Mouse (Mus musculus) midbrain, embryonic 15.5 days (tissue): ENCODE measurements around the gene Slc9a2. TPM values are rescaled to one million over a fixed set of nuclear protein-coding genes. Genes with fewer than 3 reads are reported as not detected.

ENCODE experiments used
- ATAC-seq: fragments of 200-750 bp; cut with Nextera tagmentation; replicated peaks from 2 replicates; pipeline ENCODE4 v1.8.0; 2017; ENCODE audit warnings: moderate TSS enrichment
- H3K27ac ChIP-seq: fragments of 300-500 bp; sonication (generic); 2 replicates; pipeline ENCODE4 v1.5.1; 2015; ENCODE audit warnings: mild to moderate bottlenecking, inconsistent platforms
- H3K27me3 ChIP-seq: fragments of 300-500 bp; sonication (generic); replicated peaks from 2 replicates; pipeline ENCODE4 v1.6.1; 2015; ENCODE audit warnings: inconsistent platforms
- H3K36me3 ChIP-seq: fragments of 300-500 bp; sonication (generic); replicated peaks from 2 replicates; pipeline ENCODE4 v1.6.1; 2015; ENCODE audit warnings: inconsistent platforms
- H3K4me1 ChIP-seq: fragments of 300-500 bp; sonication (generic); 2 replicates; pipeline ENCODE4 v1.6.1; 2015; ENCODE audit warnings: inconsistent platforms
- H3K4me2 ChIP-seq: fragments of 300-500 bp; sonication (generic); 2 replicates; pipeline ENCODE4 v1.6.1; 2015; ENCODE audit warnings: inconsistent platforms, mild to moderate bottlenecking, moderate library complexity
- H3K4me3 ChIP-seq: fragments of 300-500 bp; sonication (generic); 2 replicates; pipeline ENCODE4 v1.5.1; 2015; ENCODE audit warnings: mild to moderate bottlenecking, inconsistent platforms
- H3K9ac ChIP-seq: fragments of 300-500 bp; sonication (generic); 2 replicates; pipeline ENCODE4 v1.6.1; 2015; ENCODE audit warnings: mild to moderate bottlenecking, inconsistent platforms
- H3K9me3 ChIP-seq: fragments of 300-500 bp; sonication (generic); 2 replicates; pipeline ENCODE4 v1.6.1; 2016; ENCODE audit warnings: inconsistent platforms
- WGBS: fragments of 180-500 bp; shearing (Covaris S2); methylation state at CpG from one replicate; pipeline ENCODE4 v1.1.7; 2015; ENCODE audit warnings: mixed read lengths; 5-methylcytosine and 5-hydroxymethylcytosine counted together
- polyA plus RNA-seq: library from polyadenylated mRNA; unstranded; fragments of >200 nt; fragmentation: Nextera tagmentation; extraction: Ambion mirVana; gene quantifications from 2 replicates; pipeline ENCODE4 v1.2.1, GENCODE M21; 2015

Gene Slc9a2
- polyA plus RNA-seq, 1 experiment from 2014 or later = 0.46 TPM

DNA sequence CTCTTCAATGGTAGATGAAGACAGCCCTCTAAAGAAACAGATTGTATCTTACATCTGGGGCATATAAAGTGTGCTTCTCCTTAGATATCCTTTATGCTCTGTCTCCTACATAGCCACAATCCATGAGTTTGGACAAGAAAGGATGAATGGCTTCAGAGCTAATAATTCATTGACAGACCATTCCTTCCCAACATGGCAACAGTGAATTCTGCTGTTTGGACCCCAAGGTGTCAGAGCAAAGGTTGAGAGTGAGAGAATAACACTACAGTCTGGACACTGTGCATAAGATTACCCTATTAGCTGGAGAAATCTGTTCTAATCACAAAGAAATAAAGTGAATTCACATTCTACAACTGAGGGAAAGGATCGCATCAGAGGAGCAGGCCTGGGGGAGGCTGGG, 115.1 kb downstream of the Slc9a2 start:
- Histone ChIP-seq H3K9ac (no peak overlapping the region), H3K27me3 (no peaks in the 10 kb centered on the region), H3K4me2 (no peak overlapping the region), H3K4me1 (peaks cover 6% of the 10 kb centered on the region; the same call in 1 of the 2 replicates), H3K36me3 (no peaks in the 10 kb centered on the region), H3K4me3 (no peak overlapping the region), H3K9me3 (no peaks in the 10 kb centered on the region), H3K27ac (no peak overlapping the region)
- ATAC-seq = no peak
- WGBS = 100% methylated on average over 1 of the region's 1 CpGs

DNA sequence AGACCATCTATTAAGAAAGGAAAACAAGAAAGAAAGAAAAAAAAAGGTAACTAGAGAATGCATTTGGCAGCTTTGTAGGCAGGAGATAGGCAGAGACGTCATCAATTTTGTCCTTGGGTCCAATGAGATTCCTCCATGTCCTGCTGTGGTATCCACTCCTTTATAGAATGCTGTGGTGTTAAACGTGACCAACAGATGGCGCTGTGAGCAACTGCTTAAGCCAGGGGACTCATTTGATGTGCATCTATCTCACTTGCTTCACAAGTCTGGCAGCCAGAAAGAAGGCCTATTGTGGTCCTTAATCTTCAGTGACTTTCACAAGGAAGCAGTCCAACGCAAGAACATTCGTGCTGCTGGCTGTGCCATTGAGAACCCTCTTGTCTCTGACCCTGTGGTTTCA, 117.0 kb downstream of the Slc9a2 start:
- no peak for ATAC-seq
- no peak overlapping the region for H3K9ac ChIP-seq

DNA sequence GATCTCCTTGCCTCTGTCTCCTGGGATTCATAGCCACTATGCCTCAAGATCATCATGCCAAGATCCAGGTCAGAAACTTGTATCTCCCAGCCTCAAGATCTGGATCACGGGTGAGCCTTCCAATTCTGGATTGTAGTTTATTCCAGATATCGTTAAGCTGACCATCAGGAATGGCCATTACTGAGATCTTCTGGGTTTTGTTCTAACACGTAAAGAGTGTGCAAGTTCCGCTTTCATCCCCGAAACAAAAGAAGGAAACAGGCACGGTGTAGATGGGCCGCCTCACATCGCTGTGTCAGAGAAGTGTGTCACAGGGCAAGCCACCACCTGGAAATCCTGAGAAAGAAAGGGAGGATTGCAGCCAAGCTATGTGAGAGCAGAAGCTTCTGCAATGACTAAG, 118.7 kb downstream of the Slc9a2 start:
- Histone ChIP-seq H3K36me3 (no peaks in the 10 kb centered on the region), H3K4me3 (no peak overlapping the region), H3K4me1 (no peaks in the 10 kb centered on the region), H3K9me3 (no peaks in the 10 kb centered on the region), H3K27ac (no peak overlapping the region), H3K27me3 (no peaks in the 10 kb centered on the region), H3K4me2 (no peak overlapping the region), H3K9ac (no peak overlapping the region)
- 93% methylated on average over 8 of the region's 8 CpGs for WGBS
- ATAC-seq = no peak

More for the DNA sequence above, 117.0 kb downstream of the Slc9a2 start:
- no peaks in the 10 kb centered on the region for H3K27me3 ChIP-seq
- no peak overlapping the region for H3K27ac ChIP-seq
- no peaks in the 10 kb centered on the region for H3K4me1 ChIP-seq
- H3K36me3 ChIP-seq = no peaks in the 10 kb centered on the region
- 14% methylated on average over 5 of the region's 5 CpGs for WGBS
- H3K4me2 ChIP-seq = no peak overlapping the region
- no peaks in the 10 kb centered on the region for H3K9me3 ChIP-seq
- H3K4me3 ChIP-seq = no peak overlapping the region

DNA sequence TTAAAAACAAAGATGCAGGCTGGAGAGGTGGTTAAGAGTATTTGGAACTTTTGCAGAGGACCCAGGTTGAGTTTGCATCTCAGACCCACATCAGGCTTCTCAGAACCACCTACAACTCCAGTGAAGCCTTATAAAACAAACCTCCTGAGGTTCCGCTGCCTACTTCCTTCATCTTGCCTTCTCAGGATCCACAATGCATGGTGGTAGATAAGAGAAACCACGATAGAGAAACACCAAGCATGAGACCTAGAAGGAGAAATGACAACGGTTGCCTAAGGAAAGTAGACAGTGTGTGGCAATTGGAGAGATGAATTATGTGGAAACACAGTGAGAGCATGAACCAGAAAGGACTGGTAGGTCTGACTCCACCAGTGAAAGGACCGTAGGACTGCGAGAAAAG, 120.5 kb downstream of the Slc9a2 start:
- Histone ChIP-seq H3K27ac (no peak overlapping the region), H3K36me3 (no peaks in the 10 kb centered on the region), H3K9me3 (no peaks in the 10 kb centered on the region), H3K4me2 (no peak overlapping the region), H3K4me3 (no peak overlapping the region), H3K27me3 (no peaks in the 10 kb centered on the region), H3K9ac (no peak overlapping the region), H3K4me1 (no peaks in the 10 kb centered on the region)
- ATAC-seq = no peak
- 82% methylated on average over 5 of the region's 5 CpGs for WGBS

DNA sequence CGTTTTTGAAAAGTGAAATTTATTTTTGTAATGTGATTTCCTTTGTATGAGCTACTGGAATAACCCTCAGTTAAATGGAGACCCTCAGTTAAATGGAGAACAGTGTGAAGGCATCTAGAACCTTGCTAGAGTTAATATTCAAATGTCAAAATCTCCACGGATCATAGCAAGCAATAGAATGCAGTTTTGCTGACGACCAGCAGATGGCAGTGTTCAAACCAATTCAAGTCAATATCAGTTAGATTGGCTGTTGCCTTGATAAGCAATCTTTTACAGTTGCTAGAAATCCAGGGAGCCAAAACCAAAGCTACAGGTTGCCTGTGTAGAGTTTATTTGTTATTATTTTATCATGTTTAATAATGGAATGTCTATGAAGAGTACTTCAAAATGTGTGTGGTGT, 122.4 kb downstream of the Slc9a2 start:
- no peak for ATAC-seq
- WGBS = 25% methylated on average over 3 of the region's 3 CpGs

DNA sequence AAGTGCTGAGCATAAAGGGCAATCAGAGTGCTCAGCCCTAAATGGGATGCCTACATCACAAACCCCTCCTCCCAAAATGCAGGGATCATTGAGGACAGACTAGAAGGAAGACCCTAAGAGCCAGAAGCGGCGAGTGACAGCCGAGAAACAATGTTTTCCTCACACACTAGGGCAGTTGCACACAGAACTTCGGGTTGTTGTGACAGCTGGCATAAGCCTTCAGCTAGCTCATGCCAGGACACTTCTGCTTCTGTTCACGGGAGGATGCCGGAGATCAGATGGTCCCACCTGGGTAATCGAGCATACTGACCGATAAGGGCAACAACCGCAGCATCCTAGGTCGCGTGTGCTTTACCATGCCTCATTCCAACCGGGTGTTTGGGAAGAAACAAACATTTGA, 123.7 kb downstream of the Slc9a2 start:
- H3K4me3 ChIP-seq = no peak overlapping the region
- H3K36me3 ChIP-seq = no peaks in the 10 kb centered on the region
- H3K27ac ChIP-seq = no peak overlapping the region
- H3K27me3 ChIP-seq = no peaks in the 10 kb centered on the region
- no peak for ATAC-seq
- H3K9ac ChIP-seq = no peak overlapping the region
- H3K9me3 ChIP-seq = no peaks in the 10 kb centered on the region
- H3K4me1 ChIP-seq = no peaks in the 10 kb centered on the region
- no peak overlapping the region for H3K4me2 ChIP-seq
- WGBS = 90% methylated on average over 12 of the region's 12 CpGs

More for the DNA sequence above, 122.4 kb downstream of the Slc9a2 start:
- Histone ChIP-seq H3K4me3 (no peak overlapping the region), H3K9ac (no peak overlapping the region), H3K27ac (no peak overlapping the region), H3K36me3 (no peaks in the 10 kb centered on the region), H3K4me2 (no peak overlapping the region), H3K4me1 (no peaks in the 10 kb centered on the region), H3K9me3 (no peaks in the 10 kb centered on the region), H3K27me3 (no peaks in the 10 kb centered on the region)

DNA sequence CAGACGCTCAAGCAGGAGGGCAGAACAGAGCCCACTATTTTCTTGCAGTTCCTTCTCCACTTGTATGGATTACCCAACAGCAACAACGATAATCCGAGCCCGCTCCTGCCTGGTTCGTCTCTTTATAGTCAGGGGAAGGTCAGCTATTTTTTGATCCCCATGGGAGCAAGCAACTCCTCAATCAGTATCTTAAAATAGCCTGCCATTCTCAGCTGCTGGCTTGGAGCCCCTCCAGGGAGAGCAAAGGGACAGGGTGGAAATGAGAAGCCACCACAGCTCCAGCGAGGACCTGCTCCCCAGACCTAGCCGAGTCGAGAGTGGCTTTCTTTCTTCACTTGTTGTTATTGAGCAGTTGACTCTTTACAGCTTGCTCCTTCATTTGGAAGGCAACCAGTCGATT, 125.0 kb downstream of the Slc9a2 start, which contains the start of gene Tmem182:
Gene Tmem182, plus strand, starts transcription at position 251 of the 400 bp plus-strand sequence.
- no peaks in the 10 kb centered on the region for H3K9me3 ChIP-seq
- no peak within 1 kb of the TSS for H3K4me2 ChIP-seq
- H3K36me3 ChIP-seq = no peaks in the 10 kb centered on the region
- ATAC-seq = no peak
- WGBS = 70% methylated on average over 9 of the region's 9 CpGs
- no peaks in the 10 kb centered on the region for H3K4me1 ChIP-seq
- H3K9ac ChIP-seq = no peak within 1 kb of the TSS
- H3K4me3 ChIP-seq = no peak within 1 kb of the TSS
- H3K27me3 ChIP-seq = no peaks in the 10 kb centered on the region
- H3K27ac ChIP-seq = no peak within 1 kb of the TSS

DNA sequence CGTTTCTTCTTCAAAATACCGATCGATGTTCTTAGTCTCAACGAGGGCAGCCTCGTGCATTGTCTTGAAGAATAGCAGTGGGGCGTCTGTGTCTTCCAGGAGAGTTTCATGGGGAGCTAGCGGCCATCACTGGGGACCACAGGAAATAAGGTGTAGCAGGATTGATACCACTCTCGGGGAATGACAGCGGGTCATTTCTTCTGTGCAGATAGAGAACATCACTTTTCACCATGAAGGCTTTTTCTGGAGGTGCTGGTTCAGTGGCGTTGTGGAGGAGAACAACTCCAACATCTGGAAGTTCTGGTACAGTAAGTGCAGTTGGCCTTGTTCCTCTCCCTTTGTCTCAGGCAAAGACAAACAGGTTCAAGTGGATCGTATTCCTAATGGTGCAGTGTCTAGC, 125.5 kb downstream of the Slc9a2 start:
- 91% methylated on average over 11 of the region's 11 CpGs for WGBS
- Histone ChIP-seq H3K4me1 (no peaks in the 10 kb centered on the region), H3K4me2 (no peak overlapping the region), H3K27ac (no peak overlapping the region), H3K4me3 (no peak overlapping the region), H3K9ac (no peak overlapping the region), H3K9me3 (no peaks in the 10 kb centered on the region), H3K36me3 (no peaks in the 10 kb centered on the region), H3K27me3 (no peaks in the 10 kb centered on the region)
- no peak for ATAC-seq

DNA sequence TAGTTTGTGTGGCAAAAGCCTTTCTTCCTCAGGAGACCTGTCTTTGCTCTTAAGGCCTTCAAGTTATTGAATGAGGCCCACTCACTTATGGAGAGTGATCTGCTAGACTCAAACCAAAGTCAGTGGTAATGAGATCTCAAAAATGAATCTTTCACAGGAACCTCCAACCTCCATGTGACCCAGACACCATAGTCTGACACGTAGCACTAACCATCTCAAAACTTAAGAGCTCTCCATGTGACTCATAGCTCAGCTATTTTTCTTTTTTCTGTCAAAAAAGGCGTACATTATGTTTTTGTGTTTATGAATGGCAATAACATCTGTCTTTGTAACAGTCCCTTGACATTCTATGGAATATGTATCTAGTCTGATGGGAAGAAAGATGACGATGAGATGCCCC, 128.3 kb downstream of the Slc9a2 start:
- no peak overlapping the region for H3K9ac ChIP-seq
- 89% methylated on average over 3 of the region's 3 CpGs for WGBS
- H3K4me3 ChIP-seq = no peak overlapping the region
- H3K27ac ChIP-seq = no peak overlapping the region
- ATAC-seq = no peak
- H3K27me3 ChIP-seq = no peaks in the 10 kb centered on the region
- H3K4me2 ChIP-seq = no peak overlapping the region
- no peaks in the 10 kb centered on the region for H3K9me3 ChIP-seq
- H3K36me3 ChIP-seq = no peaks in the 10 kb centered on the region
- H3K4me1 ChIP-seq = no peaks in the 10 kb centered on the region

DNA sequence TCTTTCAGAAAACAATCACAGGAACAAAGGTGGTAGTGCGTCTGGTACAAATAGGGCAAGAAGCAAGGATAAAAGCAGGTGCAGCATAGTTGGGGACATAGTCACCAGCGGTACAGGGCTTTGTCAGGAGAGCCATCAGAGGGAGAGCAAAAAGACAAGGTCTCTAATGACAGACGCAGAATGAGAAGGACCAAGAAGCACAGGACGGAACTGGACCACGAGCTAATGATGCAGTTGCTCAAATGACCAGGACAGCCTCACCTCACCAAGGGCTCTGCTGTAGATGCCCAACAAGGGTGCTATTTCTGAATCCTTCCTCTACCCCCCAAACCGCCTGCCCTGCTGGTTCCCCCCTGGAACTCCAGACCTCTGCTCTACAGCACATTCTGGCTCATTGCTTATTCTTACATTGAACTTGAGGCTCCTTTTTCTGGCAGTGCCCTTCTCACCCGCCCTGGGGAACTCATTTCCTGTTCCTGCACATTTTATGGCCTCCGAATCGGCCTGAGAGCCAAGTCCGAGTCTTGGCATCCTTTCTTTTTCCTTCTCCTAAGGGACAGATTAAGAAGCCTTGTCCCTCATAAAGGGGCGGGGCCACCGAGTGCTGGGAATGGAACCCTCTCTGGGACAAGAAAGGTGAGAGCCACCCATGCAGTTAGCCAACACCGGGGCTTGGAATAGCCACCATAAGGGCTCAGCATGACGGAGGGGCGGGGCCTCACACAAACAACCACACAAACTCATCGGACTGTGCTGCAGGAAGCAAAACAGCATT, 134.9 kb downstream of the Slc9a2 start:
- no peak overlapping the region for H3K9ac ChIP-seq
- H3K27me3 ChIP-seq = no peaks in the 10 kb centered on the region
- no peak overlapping the region for H3K4me2 ChIP-seq
- no peaks in the 10 kb centered on the region for H3K4me1 ChIP-seq
- H3K36me3 ChIP-seq = no peaks in the 10 kb centered on the region
- WGBS = 76% methylated on average over 16 of the region's 16 CpGs
- H3K4me3 ChIP-seq = no peak overlapping the region
- H3K9me3 ChIP-seq = no peaks in the 10 kb centered on the region
- no peak for ATAC-seq
- H3K27ac ChIP-seq = no peak overlapping the region

Other genes with a start within 250 kb of the Slc9a2 start
- gene Il18r1, start 215.0 kb upstream of the Slc9a2 start, polyA plus RNA-seq = not detected in 2 replicates
- 0.09 and 0.15 TPM in 2 replicates for gene Il18rap, start 165.2 kb upstream of the Slc9a2 start, polyA plus RNA-seq
- not detected in 2 replicates for gene Slc9a4, start 100.5 kb upstream of the Slc9a2 start, polyA plus RNA-seq
- 6.6 and 8.5 TPM in 2 replicates for gene Mfsd9, start 110.1 kb downstream of the Slc9a2 start, polyA plus RNA-seq
- gene Tmem182, start 125.0 kb downstream of the Slc9a2 start, polyA plus RNA-seq = 0.06 TPM in 2 replicates